Mouse (Mus musculus): ENCODE data around the gene Slc6a4. TPM values are rescaled to one million over a fixed set of nuclear protein-coding genes. Genes with fewer than 3 reads are reported as not detected.
"Not testable (repeated sequence)": the region's sequence is repeated elsewhere in the genome, so short reads cannot be mapped to it uniquely, and the experiment has no call there.

The Slc6a4 gene
- polyA plus RNA-seq, 1 experiment from 2014 or later = 4.7 TPM

DNA sequence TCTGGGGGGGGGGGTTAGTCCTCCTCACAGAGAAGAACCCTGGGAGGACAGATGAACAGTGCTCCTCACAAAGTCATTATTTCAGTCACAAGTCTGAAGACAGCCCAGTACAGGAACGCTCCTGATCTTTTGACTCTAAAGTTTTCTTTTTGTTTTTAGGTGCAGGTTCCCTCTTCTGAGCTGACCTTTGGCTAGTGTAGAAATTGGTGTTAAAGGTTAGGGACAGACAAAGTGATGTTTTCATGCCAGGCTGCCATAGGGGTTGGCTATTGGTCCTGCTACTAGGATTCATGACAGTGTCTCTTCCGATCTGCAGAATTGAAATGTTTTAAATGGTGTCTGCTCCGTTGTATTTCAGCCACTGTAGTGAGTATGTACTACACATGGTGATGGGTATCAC lies 29.8 kb downstream of the Slc6a4 start:
- H3K27ac ChIP-seq = no peak overlapping the region
- no peaks in the 10 kb centered on the region for H3K4me1 ChIP-seq (replicated peaks)
- no peak overlapping the region for H3K9ac ChIP-seq
- H3K4me3 ChIP-seq = no peak overlapping the region
- no peaks in the 10 kb centered on the region for H3K9me3 ChIP-seq
- no peak overlapping the region for H3K4me2 ChIP-seq
- WGBS = 90% methylated on average over 3 of the region's 3 CpGs
- no peaks in the 10 kb centered on the region for H3K27me3 ChIP-seq
- no peaks in the 10 kb centered on the region for H3K36me3 ChIP-seq
- ATAC-seq (ENCODE audit: low FRiP score) = no peak

- no peak overlapping the region for H3K27ac ChIP-seq
- no peak overlapping the region for H3K4me3 ChIP-seq
- H3K27me3 ChIP-seq = no peaks in the 10 kb centered on the region
- ATAC-seq (ENCODE audit: low FRiP score) = no peak
- no peak overlapping the region for H3K9ac ChIP-seq
- 76% methylated on average over 14 of the region's 14 CpGs for WGBS
- no peaks in the 10 kb centered on the region for H3K36me3 ChIP-seq
- H3K4me1 ChIP-seq (replicated peaks) = no peaks in the 10 kb centered on the region
- H3K9me3 ChIP-seq = no peaks in the 10 kb centered on the region
- no peak overlapping the region for H3K4me2 ChIP-seq
Measured at GRCm38 (mm10) chr11:77031151-77031934, 32.9 kb downstream of the Slc6a4 start.

DNA sequence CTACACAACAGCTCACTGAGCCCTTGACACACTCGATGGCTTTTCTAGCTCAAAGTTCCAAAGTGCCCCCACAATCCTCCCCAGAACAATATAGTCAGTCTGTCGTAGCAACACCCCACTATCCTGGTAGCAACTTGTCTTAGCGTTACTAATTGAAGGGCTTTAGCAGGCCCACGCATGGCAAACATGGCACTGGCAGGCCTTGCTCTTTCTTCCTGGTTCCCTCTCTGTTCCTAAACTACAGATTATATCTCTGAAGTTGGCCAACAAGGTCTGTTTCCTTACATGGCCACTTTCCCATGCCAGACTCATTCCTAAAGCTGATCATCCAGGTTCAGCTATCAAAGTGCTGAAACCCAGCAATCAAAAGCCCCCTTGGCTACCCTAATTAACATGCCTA lies 43.5 kb downstream of the Slc6a4 start:
- no peaks in the 10 kb centered on the region for H3K4me1 ChIP-seq (replicated peaks)
- H3K27ac ChIP-seq = no peak overlapping the region
- H3K9me3 ChIP-seq = no peaks in the 10 kb centered on the region
- no peak for ATAC-seq (ENCODE audit: low FRiP score)
- WGBS = 86% methylated on average over 4 of the region's 4 CpGs
- H3K27me3 ChIP-seq = no peaks in the 10 kb centered on the region
- H3K4me3 ChIP-seq = no peak overlapping the region
- peaks cover 18% of the 10 kb centered on the region for H3K36me3 ChIP-seq
- H3K9ac ChIP-seq = no peak overlapping the region
- no peak overlapping the region for H3K4me2 ChIP-seq

- WGBS = 83% methylated on average over 2 of the region's 2 CpGs
- no peak for ATAC-seq (ENCODE audit: low FRiP score)
- Histone ChIP-seq H3K4me3 (no peak overlapping the region), H3K9ac (no peak overlapping the region), H3K9me3 (no peaks in the 10 kb centered on the region), H3K27me3 (no peaks in the 10 kb centered on the region), H3K4me2 (no peak overlapping the region), H3K27ac (no peak overlapping the region), H3K36me3 (peaks cover 23% of the 10 kb centered on the region), H3K4me1 (replicated peaks) (no peaks in the 10 kb centered on the region)
Measured at GRCm38 (mm10) chr11:77042816-77043215, 44.4 kb downstream of the Slc6a4 start.

DNA sequence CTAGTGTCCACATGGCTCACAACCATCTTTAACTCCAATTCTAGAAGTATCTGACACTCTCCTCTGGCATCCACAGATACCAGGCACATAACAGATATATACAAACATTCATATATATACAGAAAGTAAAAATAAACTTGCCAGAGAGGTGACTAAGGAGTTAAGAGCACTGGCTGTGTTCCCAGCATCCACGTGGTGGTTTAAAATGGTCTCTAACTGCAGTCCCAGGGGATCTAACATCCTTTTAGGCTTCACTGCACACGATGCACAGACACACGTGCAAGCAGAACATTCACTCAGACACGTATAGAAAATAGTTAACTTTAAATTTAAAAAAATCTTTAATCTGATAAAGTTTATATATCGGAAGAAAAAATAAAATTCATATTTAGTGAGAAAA lies 63.5 kb downstream of the Slc6a4 start:
- Histone ChIP-seq H3K4me1 (replicated peaks) (no peaks in the 10 kb centered on the region; the same call in 1 of the 2 replicates), H3K9me3 (no peaks in the 10 kb centered on the region), H3K4me3 (no peak overlapping the region), H3K27me3 (no peaks in the 10 kb centered on the region), H3K27ac (no peak overlapping the region), H3K9ac (no peak overlapping the region), H3K36me3 (peaks cover 3% of the 10 kb centered on the region; the same call in 1 of the 2 replicates), H3K4me2 (no peak overlapping the region)
- no peak for ATAC-seq (ENCODE audit: low FRiP score)
- 53% methylated on average over 5 of the region's 5 CpGs for WGBS

DNA sequence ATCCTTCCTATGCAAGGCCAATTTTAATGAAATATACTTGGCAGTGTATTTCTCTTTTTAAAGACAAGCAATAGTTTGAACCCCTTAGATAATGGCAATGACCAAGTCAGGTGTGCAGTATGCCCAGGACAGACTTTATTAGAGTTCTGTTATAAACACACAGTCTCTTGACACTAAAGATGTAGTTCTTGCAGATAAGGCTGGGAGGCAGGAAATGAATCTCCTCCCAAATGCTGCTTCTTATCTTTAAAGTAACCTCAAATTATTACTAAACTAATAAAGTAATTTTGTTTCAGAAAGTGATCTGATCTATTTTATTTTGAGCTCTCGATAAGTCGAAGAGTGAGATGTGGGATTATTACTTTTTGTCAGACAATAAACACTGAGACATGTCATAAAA lies 65.0 kb downstream of the Slc6a4 start:
- Histone ChIP-seq H3K4me2 (no peak overlapping the region), H3K27me3 (no peaks in the 10 kb centered on the region), H3K36me3 (peaks cover 3% of the 10 kb centered on the region; the same call in 1 of the 2 replicates), H3K4me1 (replicated peaks) (no peaks in the 10 kb centered on the region; the same call in 1 of the 2 replicates), H3K9me3 (no peaks in the 10 kb centered on the region), H3K4me3 (no peak overlapping the region), H3K27ac (no peak overlapping the region), H3K9ac (no peak overlapping the region)
- WGBS = 96% methylated on average over 2 of the region's 2 CpGs
- ATAC-seq (ENCODE audit: low FRiP score) = no peak

- WGBS = 94% methylated on average over 4 of the region's 4 CpGs
- Histone ChIP-seq H3K4me3 (no peak overlapping the region), H3K9me3 (no peaks in the 10 kb centered on the region), H3K4me2 (no peak overlapping the region), H3K4me1 (replicated peaks) (no peaks in the 10 kb centered on the region), H3K27me3 (no peaks in the 10 kb centered on the region), H3K36me3 (peaks cover 14% of the 10 kb centered on the region), H3K27ac (no peak overlapping the region), H3K9ac (no peak overlapping the region)
- no peak for ATAC-seq (ENCODE audit: low FRiP score)
Measured at GRCm38 (mm10) chr11:77068825-77069224, 70.4 kb downstream of the Slc6a4 start.

- ATAC-seq (ENCODE audit: low FRiP score) = no peak
- Histone ChIP-seq H3K27ac (no peak overlapping the region), H3K9me3 (no peaks in the 10 kb centered on the region), H3K36me3 (peaks cover 28% of the 10 kb centered on the region), H3K4me2 (no peak overlapping the region), H3K4me1 (replicated peaks) (0 out of 2 replicates have a peak, but pooled peaks cover 4% of the 10 kb centered on the region), H3K27me3 (no peaks in the 10 kb centered on the region), H3K9ac (no peak overlapping the region), H3K4me3 (no peak overlapping the region)
- WGBS = 75% methylated on average over 4 of the region's 4 CpGs
Measured at GRCm38 (mm10) chr11:77070721-77071120, 72.3 kb downstream of the Slc6a4 start.

DNA sequence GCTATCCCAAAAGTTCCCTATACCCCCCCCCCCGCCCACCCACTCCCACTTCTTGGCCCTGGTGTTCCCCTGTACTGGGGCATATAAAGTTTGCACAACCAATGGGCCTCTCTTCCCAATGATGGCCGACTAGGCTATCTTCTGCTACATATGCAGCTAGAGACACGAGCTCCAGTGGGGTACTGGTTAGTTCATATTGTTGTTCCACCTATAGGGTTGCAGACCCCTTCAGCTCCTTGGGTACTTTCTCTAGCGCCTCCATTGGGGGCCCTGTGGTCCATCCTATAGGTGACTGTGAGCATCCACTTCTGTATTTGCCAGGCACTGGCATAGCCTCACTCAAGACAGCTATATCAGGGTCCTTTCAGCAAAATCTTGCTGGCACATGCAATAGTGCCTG lies 78.9 kb downstream of the Slc6a4 start:
- Histone ChIP-seq H3K36me3 (peaks cover 24% of the 10 kb centered on the region), H3K27ac (peak overlapping the region; percentile 94), H3K27me3 (peaks cover 17% of the 10 kb centered on the region), H3K4me3 (peak overlapping the region; percentile 86), H3K4me2 (peak overlapping the region; percentile 93), H3K4me1 (replicated peaks) (peaks cover 13% of the 10 kb centered on the region), H3K9ac (peak overlapping the region; percentile 82)
- 57% methylated on average over 4 of the region's 4 CpGs for WGBS
- not testable (repeated sequence) for H3K9me3 ChIP-seq; ATAC-seq (ENCODE audit: low FRiP score)

DNA sequence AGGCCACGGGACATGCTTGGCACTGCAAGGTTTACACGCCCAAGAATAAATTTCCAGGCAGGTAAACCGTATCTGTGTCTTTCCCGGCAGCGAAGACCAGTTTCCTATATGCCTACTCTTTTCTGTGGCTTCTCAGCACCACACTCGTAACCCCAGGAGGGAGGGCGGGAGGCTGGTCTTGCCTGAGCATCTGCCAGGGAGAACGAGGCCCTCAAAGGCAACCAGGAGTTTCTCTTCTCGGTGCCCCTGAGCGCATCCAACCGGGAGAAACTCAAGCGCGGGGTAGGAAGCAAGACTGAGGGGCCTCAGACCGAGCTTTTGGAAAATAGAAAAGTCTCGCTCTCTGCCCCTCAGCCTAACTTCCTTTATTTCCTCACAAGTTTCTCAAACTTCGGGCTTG lies 79.4 kb downstream of the Slc6a4 start:
- H3K27me3 ChIP-seq = peaks cover 21% of the 10 kb centered on the region
- H3K36me3 ChIP-seq = peaks cover 23% of the 10 kb centered on the region
- H3K9ac ChIP-seq = peak overlapping the region; percentile 82
- H3K4me3 ChIP-seq = peak overlapping the region; percentile 86
- peak overlapping the region; percentile 93 for H3K4me2 ChIP-seq
- peak; percentile 57; the same call in 1 of the 2 replicates for ATAC-seq (ENCODE audit: low FRiP score)
- 3% methylated on average over 16 of the region's 16 CpGs for WGBS
- peaks cover 13% of the 10 kb centered on the region for H3K4me1 ChIP-seq (replicated peaks)
- H3K9me3 ChIP-seq = no peaks in the 10 kb centered on the region
- H3K27ac ChIP-seq = peak overlapping the region; percentile 94

GRCm38 (mm10) chr11:77078273-77079134 lies 80.1 kb downstream of the Slc6a4 start, which contains the start of gene Nsrp1:
Gene Nsrp1 (minus strand): TSS chr11:77078435.
- Histone ChIP-seq H3K9me3 (no peaks in the 10 kb centered on the region), H3K4me1 (replicated peaks) (peaks cover 13% of the 10 kb centered on the region), H3K4me2 (peak within 1 kb of the TSS; percentile 93), H3K27me3 (peaks cover 26% of the 10 kb centered on the region), H3K9ac (peak within 1 kb of the TSS; percentile 82), H3K27ac (peak within 1 kb of the TSS; percentile 94), H3K4me3 (peak within 1 kb of the TSS; percentile 86), H3K36me3 (peaks cover 22% of the 10 kb centered on the region)
- 4% methylated on average over 48 of the region's 48 CpGs for WGBS
- peak; percentile 100 for ATAC-seq (ENCODE audit: low FRiP score)

- Histone ChIP-seq H3K9me3 (no peaks in the 10 kb centered on the region), H3K4me3 (no peak overlapping the region), H3K4me1 (replicated peaks) (peaks cover 9% of the 10 kb centered on the region), H3K9ac (no peak overlapping the region), H3K4me2 (no peak overlapping the region), H3K27ac (no peak overlapping the region), H3K36me3 (peaks cover 13% of the 10 kb centered on the region), H3K27me3 (peaks cover 29% of the 10 kb centered on the region)
- ATAC-seq (ENCODE audit: low FRiP score) = no peak
- 95% methylated on average over 1 of the region's 1 CpGs for WGBS
Measured at GRCm38 (mm10) chr11:77079361-77079760, 81.0 kb downstream of the Slc6a4 start.
